Mouse (Mus musculus) MEL (cell line): ENCODE measurements around the gene Ppfibp2. TPM values are rescaled to one million over a fixed set of nuclear protein-coding genes. Genes with fewer than 3 reads are reported as not detected.

ENCODE experiments used
- DNase-seq: peaks from one replicate; pipeline ENCODE4 v3.0.0; 2011; ENCODE audit warnings: low read depth, low spot score
- H3K27ac ChIP-seq: 2 replicates; pipeline ENCODE4 v1.5.1; 2012; ENCODE audit warnings: low read depth, mild to moderate bottlenecking, control low read depth, low read length, moderate library complexity; ENCODE audit not compliant: control insufficient read depth
- H3K27me3 ChIP-seq, 2 experiments: fragments of 150-350 bp in 1 of 2; sonication (generic) in 1 of 2; 2 replicates each; pipeline ENCODE4 v1.6.1; 2012; ENCODE audit warnings: low read length in 2 of 2, mild to moderate bottlenecking in 2 of 2, improper control_type of control experiment in 1 of 2, moderate library complexity in 1 of 2; ENCODE audit not compliant: insufficient read depth in 2 of 2, control insufficient read depth in 1 of 2
- H3K36me3 ChIP-seq, 2 experiments: 2 replicates each; pipeline ENCODE4 v1.6.1; 2012 to 2014; ENCODE audit warnings: low read length in 2 of 2, improper control_type of control experiment in 1 of 2, inconsistent platforms in 1 of 2, mild to moderate bottlenecking in 1 of 2; ENCODE audit not compliant: insufficient read depth in 2 of 2, control insufficient read depth in 1 of 2
- H3K4me1 ChIP-seq, 2 experiments: fragments of 150-350 bp in 1 of 2; sonication (generic) in 1 of 2; 2 replicates each; pipeline ENCODE4 v1.6.1; 2012; ENCODE audit warnings: low read length in 2 of 2, improper control_type of control experiment in 1 of 2, mild to moderate bottlenecking in 1 of 2; ENCODE audit not compliant: insufficient read depth in 2 of 2, control insufficient read depth in 1 of 2
- H3K4me3 ChIP-seq, 2 experiments: fragments of 150-350 bp in 1 of 2; sonication (generic) in 1 of 2; 2 replicates each; pipeline ENCODE4 v1.5.1; 2012; ENCODE audit warnings: low read depth in 2 of 2, low read length in 2 of 2, mild to moderate bottlenecking in 2 of 2, moderate library complexity in 2 of 2, control low read depth in 1 of 2, improper control_type of control experiment in 1 of 2; ENCODE audit not compliant: control insufficient read depth in 1 of 2, insufficient read depth in 1 of 2
- H3K79me2 ChIP-seq: 2 replicates; pipeline ENCODE4 v1.6.1; 2012; ENCODE audit warnings: mild to moderate bottlenecking, low read length, moderate library complexity; ENCODE audit not compliant: control insufficient read depth, poor library complexity, insufficient read depth
- H3K9ac ChIP-seq: 2 replicates; pipeline ENCODE4 v1.6.1; 2012; ENCODE audit warnings: low read depth, mild to moderate bottlenecking, control low read depth, low read length, moderate library complexity; ENCODE audit not compliant: control insufficient read depth, poor library complexity, severe bottlenecking
- H3K9me3 ChIP-seq: fragments of 150-350 bp; sonication (generic); replicated peaks from 2 replicates; pipeline ENCODE4 v1.6.1; 2012; ENCODE audit warnings: mild to moderate bottlenecking, low read length, improper control_type of control experiment, moderate library complexity; ENCODE audit not compliant: insufficient read depth
- BHLHE40 ChIP-seq: IDR thresholded peaks from 2 replicates; pipeline ENCODE4 v1.6.1; 2012; ENCODE audit warnings: low read depth, mild to moderate bottlenecking, inconsistent platforms, low read length, improper control_type of control experiment, borderline replicate concordance
- CTCF ChIP-seq, 3 experiments: IDR thresholded peaks in 2 of 3; conservative IDR thresholded peaks in 1 of 3; 2 replicates each; pipeline ENCODE4 v1.5.1; 2011 to 2012; ENCODE audit warnings: low read length in 3 of 3, low read depth in 2 of 3, mild to moderate bottlenecking in 2 of 3, improper control_type of control experiment in 1 of 3, inconsistent platforms in 1 of 3, mixed read lengths in 1 of 3, moderate library complexity in 1 of 3; ENCODE audit not compliant: control insufficient read depth in 1 of 3, insufficient read depth in 1 of 3, poor library complexity in 1 of 3, severe bottlenecking in 1 of 3
- E2F4 ChIP-seq: IDR thresholded peaks from 2 replicates; pipeline ENCODE4 v1.6.1; 2011; ENCODE audit warnings: low read depth, low read length, improper control_type of control experiment, borderline replicate concordance
- EP300 ChIP-seq, 2 experiments: IDR thresholded peaks; 2 replicates each; pipeline ENCODE4 v1.6.1; 2011; ENCODE audit warnings: improper control_type of control experiment in 2 of 2, low read length in 2 of 2, low read depth in 1 of 2, mild to moderate bottlenecking in 1 of 2
- ETS1 ChIP-seq: IDR thresholded peaks from 2 replicates; pipeline ENCODE4 v1.6.1; 2012; ENCODE audit warnings: low read depth, mild to moderate bottlenecking, inconsistent platforms, low read length, improper control_type of control experiment, moderate library complexity
- GABPA ChIP-seq: IDR thresholded peaks from 2 replicates; pipeline ENCODE4 v1.6.1; 2012; ENCODE audit warnings: low read depth, mild to moderate bottlenecking, inconsistent platforms, low read length, improper control_type of control experiment, moderate library complexity
- GATA1 ChIP-seq: IDR thresholded peaks from 2 replicates; pipeline ENCODE4 v1.6.1; 2011; ENCODE audit warnings: low read depth, low read length, improper control_type of control experiment
- HCFC1 ChIP-seq: IDR thresholded peaks from 2 replicates; pipeline ENCODE4 v1.6.1; 2012; ENCODE audit warnings: low read depth, mild to moderate bottlenecking, inconsistent platforms, low read length, improper control_type of control experiment, moderate library complexity
- KAT2A ChIP-seq: conservative IDR thresholded peaks from 2 replicates; pipeline ENCODE4 v1.6.1; 2012; ENCODE audit warnings: low read depth, low read length, improper control_type of control experiment, inconsistent platforms
- MXI1 ChIP-seq: IDR thresholded peaks from 2 replicates; pipeline ENCODE4 v1.6.1; 2011; ENCODE audit warnings: mild to moderate bottlenecking, low read depth, low read length, improper control_type of control experiment
- MYB ChIP-seq: IDR thresholded peaks from 2 replicates; pipeline ENCODE4 v1.6.1; 2011; ENCODE audit warnings: mild to moderate bottlenecking, low read depth, low read length, improper control_type of control experiment
- POLR2A ChIP-seq, 2 experiments: IDR thresholded peaks; 2 replicates each; pipeline ENCODE4 v1.6.1; 2011 to 2012; ENCODE audit warnings: low read length in 2 of 2, mild to moderate bottlenecking in 2 of 2, control low read depth in 1 of 2, improper control_type of control experiment in 1 of 2, low read depth in 1 of 2, moderate library complexity in 1 of 2; ENCODE audit not compliant: control insufficient read depth in 1 of 2, insufficient read depth in 1 of 2, poor library complexity in 1 of 2
- RAD21 ChIP-seq: IDR thresholded peaks from 2 replicates; pipeline ENCODE4 v1.6.1; 2011; ENCODE audit warnings: mild to moderate bottlenecking, low read depth, low read length, improper control_type of control experiment
- SIN3A ChIP-seq: IDR thresholded peaks from 2 replicates; pipeline ENCODE4 v1.6.1; 2012; ENCODE audit warnings: low read length, improper control_type of control experiment, inconsistent platforms
- SMC3 ChIP-seq: IDR thresholded peaks from 2 replicates; pipeline ENCODE4 v1.6.1; 2011; ENCODE audit warnings: low read depth, low read length, improper control_type of control experiment
- TAL1 ChIP-seq: IDR thresholded peaks from 2 replicates; pipeline ENCODE4 v1.6.1; 2012; ENCODE audit warnings: mild to moderate bottlenecking, inconsistent platforms, low read length, moderate library complexity, mixed read lengths
- TBP ChIP-seq: IDR thresholded peaks from 2 replicates; pipeline ENCODE4 v1.8.0; 2011; ENCODE audit warnings: low read depth, low read length, improper control_type of control experiment
- TCF12 ChIP-seq: IDR thresholded peaks from 2 replicates; pipeline ENCODE4 v1.6.1; 2014; ENCODE audit warnings: low read depth, mild to moderate bottlenecking, inconsistent platforms, low read length, improper control_type of control experiment, moderate library complexity
- ZNF384 ChIP-seq: IDR thresholded peaks from 2 replicates; pipeline ENCODE4 v1.6.1; 2012; ENCODE audit warnings: low read depth, mild to moderate bottlenecking, inconsistent platforms, low read length, improper control_type of control experiment
- polyA plus RNA-seq, 2 experiments: library from polyadenylated mRNA; stranded (reverse) in 1 of 2; unstranded in 1 of 2; fragments of >175 nt in 1 of 2; fragments of >200 nt in 1 of 2; gene quantifications; 2 replicates each; pipeline versions ENCODE4 v1.2.1 to v1.2.4; 2012; ENCODE audit warnings: low replicate concordance in 2 of 2, low read depth in 1 of 2; ENCODE audit not compliant: insufficient read length in 2 of 2, insufficient read depth in 1 of 2, missing spikeins in 1 of 2
- total RNA-seq: library from RNA; depleted of rRNA; stranded (reverse); fragments of 300-350 nt; gene quantifications from 2 replicates; pipeline ENCODE4 v1.2.3, GENCODE M21; 2012

The Ppfibp2 gene
- total and polyA plus RNA-seq, 3 experiments, result not detected

GRCm38 (mm10) chr7:107560675-107561074 lies 34.3 kb upstream of the Ppfibp2 start:
- H3K27me3 ChIP-seq, result no peaks in the 10 kb centered on the region
- no peaks in the 10 kb centered on the region for H3K4me1 ChIP-seq
- H3K36me3 ChIP-seq, result no peaks in the 10 kb centered on the region
- H3K27ac ChIP-seq, result no peak overlapping the region
- TF ChIP-seq TBP (no peak), HCFC1 (no peak)
- no peaks in the 10 kb centered on the region for H3K79me2 ChIP-seq
- no peak overlapping the region for H3K4me3 ChIP-seq
- no peak overlapping the region for H3K9ac ChIP-seq
- no peaks in the 10 kb centered on the region for H3K9me3 ChIP-seq
- DNase-seq, result no peak

GRCm38 (mm10) chr7:107561584-107561983 lies 33.4 kb upstream of the Ppfibp2 start:
- TF ChIP-seq ETS1 (no peak), GATA1 (no peak), TAL1 (no peak), CTCF (IDR thresholded peaks at IDR 0.05 in 2 of 3, conservative IDR thresholded peaks at IDR 0.05 in 1 of 3; ENCODE audit: control insufficient read depth in 1 of 3, insufficient read depth in 1 of 3, low read depth in 2 of 3, low read length in 3 of 3, poor library complexity in 1 of 3, severe bottlenecking in 1 of 3) (no peak), EP300 (IDR thresholded peaks at IDR 0.05; ENCODE audit: low read depth in 1 of 2, low read length in 2 of 2) (no peak), POLR2A (IDR thresholded peaks at IDR 0.05; ENCODE audit: control insufficient read depth in 1 of 2, insufficient read depth in 1 of 2, low read depth in 1 of 2, low read length in 2 of 2, poor library complexity in 1 of 2) (no peak)
- Histone ChIP-seq H3K9me3 (no peaks in the 10 kb centered on the region), H3K4me1 (no peaks in the 10 kb centered on the region), H3K27me3 (no peaks in the 10 kb centered on the region), H3K79me2 (no peaks in the 10 kb centered on the region), H3K4me3 (no peak overlapping the region), H3K36me3 (no peaks in the 10 kb centered on the region), H3K9ac (no peak overlapping the region), H3K27ac (no peak overlapping the region)
- no peak for DNase-seq

GRCm38 (mm10) chr7:107563727-107564126 lies 31.3 kb upstream of the Ppfibp2 start:
- Histone ChIP-seq H3K27ac (no peak overlapping the region), H3K9ac (no peak overlapping the region), H3K79me2 (no peaks in the 10 kb centered on the region), H3K9me3 (no peaks in the 10 kb centered on the region), H3K27me3 (no peaks in the 10 kb centered on the region), H3K4me1 (no peaks in the 10 kb centered on the region), H3K4me3 (no peak overlapping the region), H3K36me3 (no peaks in the 10 kb centered on the region)
- TF ChIP-seq GABPA (no peak), MXI1 (no peak), EP300 (IDR thresholded peaks at IDR 0.05; ENCODE audit: low read depth in 1 of 2, low read length in 2 of 2) (no peak), TCF12 (no peak), TBP (no peak), ZNF384 (no peak), SIN3A (no peak), BHLHE40 (no peak), HCFC1 (no peak), KAT2A (no peak), RAD21 (no peak), CTCF (IDR thresholded peaks at IDR 0.05 in 2 of 3, conservative IDR thresholded peaks at IDR 0.05 in 1 of 3; ENCODE audit: control insufficient read depth in 1 of 3, insufficient read depth in 1 of 3, low read depth in 2 of 3, low read length in 3 of 3, poor library complexity in 1 of 3, severe bottlenecking in 1 of 3) (no peak), E2F4 (no peak), MYB (no peak), SMC3 (no peak)
- DNase-seq, result no peak
